Mouse (Mus musculus): ENCODE measurements around the gene Ptprf. TPM values are rescaled to one million over a fixed set of nuclear protein-coding genes. Genes with fewer than 3 reads are reported as not detected.

Ptprf gene
- total RNA-seq, 4 experiments from 2014 or later: 0.63 to 2.1 (median 1.3) TPM

DNA sequence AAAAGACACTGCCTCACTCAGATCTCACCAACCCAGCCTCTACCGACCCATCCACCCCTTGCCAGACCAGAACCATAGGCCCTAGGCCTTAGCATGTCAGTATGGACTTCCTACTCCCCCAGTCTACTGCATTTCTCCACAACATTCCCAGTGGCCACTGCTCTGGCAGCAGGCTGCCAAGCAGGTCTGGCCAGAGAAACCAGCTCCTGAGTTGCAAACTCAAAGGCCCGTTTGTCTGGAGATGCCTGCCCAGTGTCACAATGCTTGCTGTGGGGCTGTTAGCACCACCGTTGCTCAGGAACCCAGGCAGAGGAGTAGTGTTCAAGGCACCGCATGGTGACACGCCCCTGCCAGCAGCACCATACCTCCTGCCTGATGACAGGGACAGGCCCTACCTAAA lies 5.0 kb downstream of the Ptprf start:
- no peak for DNase-seq (ENCODE audit: low spot score in 2 of 2)

DNA sequence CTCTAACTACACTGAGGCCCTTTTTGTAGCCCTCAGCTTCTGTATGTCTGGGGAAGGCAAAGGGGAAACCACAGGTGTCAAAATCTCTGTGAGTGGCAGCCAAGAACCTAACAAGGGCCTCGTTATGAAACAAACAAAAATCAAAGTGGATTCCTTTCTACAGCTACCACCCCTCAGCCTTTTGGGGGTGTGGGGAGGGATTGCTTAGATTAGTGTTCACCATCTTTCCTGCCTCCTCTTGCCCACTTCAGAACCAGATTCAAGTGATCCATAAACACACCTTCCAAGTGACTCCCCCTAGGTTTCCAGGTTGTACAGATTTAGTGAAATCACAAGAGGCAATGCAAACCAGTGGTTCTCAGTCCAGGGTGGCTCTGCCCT lies 9.0 kb downstream of the Ptprf start:
- no peak for DNase-seq (ENCODE audit: low spot score in 2 of 2)

- DNase-seq (ENCODE audit: low spot score in 2 of 2): no peak
Measured at GRCm38 (mm10) chr4:118281444-118282181, 9.6 kb downstream of the Ptprf start.

DNA sequence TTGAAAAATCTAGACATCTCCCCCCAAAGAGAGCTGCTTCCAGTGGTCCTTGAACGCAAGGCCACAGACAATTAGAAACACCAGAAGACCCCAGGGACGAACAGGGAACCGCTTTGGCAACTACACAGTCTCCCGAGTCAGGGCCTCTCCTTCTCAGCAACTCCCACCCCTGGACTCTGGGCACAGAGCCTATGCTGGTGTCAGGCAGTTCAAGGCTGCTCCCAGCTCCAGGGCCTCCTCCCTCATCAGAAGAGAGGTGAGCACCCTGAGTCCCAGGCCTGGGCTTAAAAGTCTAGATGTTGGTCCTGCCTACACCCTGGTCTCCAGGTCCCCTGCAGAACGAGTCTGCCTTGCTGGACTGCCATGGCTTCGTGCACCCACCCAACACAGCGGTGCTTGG lies 10.7 kb downstream of the Ptprf start:
- DNase-seq (ENCODE audit: low spot score in 2 of 2): no peak

GRCm38 (mm10) chr4:118276520-118277232 lies 14.5 kb downstream of the Ptprf start:
- no peak for DNase-seq (ENCODE audit: low spot score in 2 of 2)

GRCm38 (mm10) chr4:118275601-118276519 lies 15.3 kb downstream of the Ptprf start:
- no peak for DNase-seq (ENCODE audit: low spot score in 2 of 2)

DNA sequence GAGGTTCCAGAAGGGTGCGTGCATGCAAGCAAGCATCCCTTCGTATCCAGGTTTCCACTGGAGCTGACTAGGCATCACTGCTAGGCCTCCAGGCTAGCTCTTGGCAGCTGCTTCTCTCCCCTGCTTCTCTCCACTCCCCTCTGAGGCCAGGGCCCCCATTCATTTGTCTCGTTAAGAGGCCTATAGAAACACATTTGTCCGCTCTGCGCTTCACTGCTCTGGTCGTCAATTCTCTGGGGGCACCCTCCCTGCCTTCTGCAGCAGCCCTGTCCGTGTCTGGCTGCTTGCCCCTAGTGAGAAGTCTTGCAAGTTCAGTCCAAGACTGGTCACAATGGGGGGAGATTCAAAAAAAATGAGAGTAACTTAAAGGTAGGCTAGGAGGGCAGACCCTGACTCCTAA lies 16.7 kb downstream of the Ptprf start:
- DNase-seq (ENCODE audit: low spot score in 2 of 2): no peak

DNA sequence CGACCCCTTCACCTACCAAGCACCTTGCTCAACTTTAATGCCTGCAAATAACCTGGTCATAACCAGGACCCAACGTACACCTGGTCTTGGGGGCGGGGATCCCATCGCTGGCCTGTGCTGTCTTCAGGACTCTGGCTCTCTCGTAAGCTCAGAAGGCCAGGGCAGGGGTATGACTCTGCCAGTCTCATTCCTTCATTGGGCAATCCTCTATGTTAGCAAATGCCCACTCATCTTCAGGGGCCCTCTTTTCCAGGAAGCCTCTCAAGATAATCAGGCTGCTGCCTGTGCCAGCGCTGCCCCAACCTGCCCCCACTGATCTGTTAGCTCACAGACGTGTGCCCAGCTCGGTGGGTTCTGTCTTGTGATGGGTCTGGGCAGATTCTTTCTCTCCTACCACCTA lies 17.2 kb downstream of the Ptprf start:
- DNase-seq (ENCODE audit: low spot score in 2 of 2): no peak

DNA sequence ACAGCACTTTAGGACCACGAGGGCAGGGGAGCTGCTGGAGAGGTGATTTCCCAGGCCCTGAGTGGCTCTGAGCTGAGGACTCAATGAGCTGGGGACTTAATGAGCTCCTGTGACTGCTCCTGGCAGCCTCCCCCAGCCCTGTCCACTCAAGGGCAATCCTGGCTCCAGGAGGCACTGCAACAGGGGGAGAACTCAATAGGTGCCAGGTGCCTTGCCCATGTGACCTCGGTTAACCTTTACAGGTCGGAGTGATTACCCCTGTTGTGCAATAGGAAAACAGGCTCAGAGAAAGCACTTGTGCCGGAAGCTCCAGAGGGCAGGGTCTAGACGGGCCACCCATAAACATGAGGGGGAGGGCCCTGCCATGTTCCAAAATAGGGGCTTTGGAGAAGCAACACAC lies 17.7 kb downstream of the Ptprf start:
- no peak for DNase-seq (ENCODE audit: low spot score in 2 of 2)

GRCm38 (mm10) chr4:118272871-118273270 lies 18.3 kb downstream of the Ptprf start:
- DNase-seq (ENCODE audit: low spot score in 2 of 2): no peak

- no peak for DNase-seq (ENCODE audit: low spot score in 2 of 2)
Measured at GRCm38 (mm10) chr4:118272258-118272657, 18.9 kb downstream of the Ptprf start.

DNA sequence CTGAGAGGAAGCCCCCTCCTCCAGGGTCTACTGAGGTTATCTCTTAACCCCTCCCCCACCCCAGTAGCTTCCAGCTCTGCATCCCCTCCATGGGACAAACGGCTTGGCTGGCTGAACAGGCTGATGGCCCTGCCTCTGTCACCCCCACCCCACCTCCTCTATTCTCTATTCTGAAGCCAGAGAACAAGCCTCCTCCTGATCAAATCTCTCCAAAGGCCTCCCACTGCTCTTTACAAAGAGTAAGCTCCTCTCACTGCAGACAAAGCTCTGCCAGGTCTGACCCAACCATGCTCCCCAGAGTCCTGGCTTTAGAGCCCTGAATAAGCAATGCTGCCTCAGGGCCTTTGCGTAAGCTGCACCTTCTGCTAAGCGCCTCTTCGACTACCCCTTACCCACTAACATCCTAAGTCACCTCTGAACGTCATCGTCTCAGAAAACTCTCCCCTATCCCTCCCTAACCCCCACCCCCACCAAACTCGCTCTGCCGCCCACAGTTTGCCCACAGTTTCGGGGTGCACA lies 19.6 kb downstream of the Ptprf start:
- DNase-seq (ENCODE audit: low spot score in 2 of 2): no peak

- DNase-seq (ENCODE audit: low spot score in 2 of 2): no peak
Measured at GRCm38 (mm10) chr4:118270706-118271105, 20.5 kb downstream of the Ptprf start.

DNA sequence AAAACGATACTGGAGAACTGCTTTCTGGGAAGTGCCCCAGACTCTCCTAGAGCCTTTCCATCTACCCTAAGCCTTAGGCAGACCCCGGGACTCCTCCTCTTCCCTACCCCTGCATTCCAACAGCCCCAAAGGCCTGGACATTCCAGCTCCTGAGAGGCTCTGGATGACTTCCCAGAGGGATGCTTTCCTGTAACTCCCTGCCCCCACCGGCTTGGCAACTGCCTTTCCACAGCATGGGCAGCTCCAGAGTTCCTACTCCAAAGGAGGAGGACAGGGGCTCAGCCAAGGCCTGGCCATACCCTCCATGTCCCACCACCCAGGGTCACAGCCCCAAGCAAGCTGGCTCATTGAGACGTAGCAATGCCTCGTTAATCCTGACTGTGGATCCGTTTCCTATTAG lies 21.2 kb downstream of the Ptprf start:
- DNase-seq (ENCODE audit: low spot score in 2 of 2): no peak

DNA sequence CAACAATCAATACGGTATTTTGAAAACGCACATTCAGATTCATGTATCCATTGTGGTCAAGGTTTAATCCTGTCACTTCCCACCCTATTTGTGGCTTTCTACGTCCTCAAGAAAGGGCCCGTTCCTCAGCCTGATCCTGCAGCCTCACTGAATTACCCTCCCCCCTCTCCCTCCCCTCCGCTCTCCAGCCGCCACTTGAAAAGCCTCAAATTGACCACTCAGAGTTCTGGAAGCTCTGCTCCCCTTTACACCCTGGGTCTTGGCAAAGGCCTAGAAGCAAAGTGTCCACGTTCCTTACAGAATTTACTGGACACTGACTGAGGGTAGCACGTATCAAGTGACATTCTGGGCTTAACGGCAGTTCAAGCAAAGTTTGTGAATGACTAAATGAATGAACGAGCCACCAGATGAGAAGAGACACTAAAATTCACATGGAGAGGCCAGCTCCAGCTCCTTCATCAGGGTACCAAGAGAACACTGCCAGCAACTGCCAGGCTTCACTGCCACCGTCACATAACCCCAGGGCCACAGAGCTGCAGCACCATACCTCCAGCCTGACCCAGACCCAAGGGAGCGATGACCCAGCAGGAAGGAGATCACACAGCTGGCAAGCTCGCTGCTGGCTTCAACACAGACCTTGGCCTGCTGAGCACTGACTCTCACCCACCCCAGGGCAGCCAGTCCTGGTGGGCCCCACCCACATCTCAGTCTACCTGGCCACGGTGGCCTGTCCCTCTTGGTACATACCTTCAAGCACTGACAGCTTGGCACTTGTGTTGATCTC lies 22.6 kb downstream of the Ptprf start:
- no peak for DNase-seq (ENCODE audit: low spot score in 2 of 2)

- DNase-seq (ENCODE audit: low spot score in 2 of 2): no peak
Measured at GRCm38 (mm10) chr4:118265557-118265956, 25.6 kb downstream of the Ptprf start.

GRCm38 (mm10) chr4:118261771-118262473 lies 29.3 kb downstream of the Ptprf start:
- DNase-seq (ENCODE audit: low spot score in 2 of 2): no peak

DNA sequence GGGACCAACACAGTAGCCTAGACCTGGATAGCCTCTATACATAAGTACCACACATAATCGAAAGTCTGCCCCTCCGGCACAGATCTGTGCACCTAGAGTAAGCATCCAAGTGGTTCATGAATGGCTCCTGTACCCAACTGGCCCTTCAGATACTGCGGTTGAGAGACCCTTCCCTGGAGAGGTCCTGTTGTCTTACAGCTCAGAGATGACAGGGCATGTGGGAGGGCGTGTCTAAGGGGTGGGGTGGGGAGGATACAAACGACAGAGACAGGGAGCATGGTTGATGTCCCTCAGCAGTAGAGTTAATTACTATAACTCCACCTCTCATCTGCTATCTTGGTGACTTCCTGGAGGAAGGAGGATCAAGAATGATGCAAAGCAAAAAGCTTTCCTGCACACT lies 29.9 kb downstream of the Ptprf start:
- no peak for DNase-seq (ENCODE audit: low spot score in 2 of 2)

DNA sequence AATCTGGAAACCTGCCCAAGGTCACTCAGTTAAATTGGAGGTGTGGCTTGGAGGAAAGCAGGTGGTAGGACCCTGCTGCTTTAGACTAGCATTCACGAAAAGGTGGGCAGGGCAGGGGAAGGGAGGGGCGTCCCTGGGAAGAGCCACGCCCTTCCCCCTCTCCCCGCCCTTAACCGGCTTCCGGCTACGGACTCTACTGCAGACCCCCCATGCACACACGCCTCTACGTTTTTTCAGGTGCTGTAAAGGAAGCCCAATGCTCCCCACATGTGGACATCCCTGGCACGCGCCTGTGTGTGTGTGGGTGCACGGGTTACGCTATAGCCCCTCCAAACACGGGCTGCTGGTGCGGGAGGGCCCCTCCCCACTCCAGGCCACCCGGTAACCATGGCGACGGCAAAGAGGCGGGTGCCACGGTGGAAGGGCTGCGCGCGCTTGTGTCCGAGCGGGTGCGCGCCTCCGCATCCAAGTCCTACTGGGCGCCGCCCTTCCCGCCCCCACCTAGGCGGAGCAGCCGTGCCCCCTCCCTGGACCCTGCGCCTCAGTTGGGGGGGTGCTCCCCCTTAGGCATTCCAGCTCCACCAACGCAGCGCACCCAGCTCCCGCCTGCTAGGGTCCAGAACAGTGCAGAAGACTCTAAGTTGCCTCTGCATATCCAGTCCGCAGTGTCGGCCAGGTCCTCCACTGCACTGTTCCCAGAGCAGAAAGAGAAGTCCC lies 30.5 kb downstream of the Ptprf start:
- DNase-seq (ENCODE audit: low spot score in 2 of 2): no peak
